Mouse (Mus musculus) stomach, embryonic 16.5 days (tissue): Measurements from ENCODE around the gene Pnp2. TPM values are rescaled to one million over a fixed set of nuclear protein-coding genes. Genes with fewer than 3 reads are reported as not detected.

ENCODE experiments used
- ATAC-seq: fragments of 200-750 bp; cut with Nextera tagmentation; 2 replicates; pipeline ENCODE4 v1.8.0; 2017; ENCODE audit warnings: moderate number of reproducible peaks, moderate TSS enrichment; ENCODE audit not compliant: insufficient read depth, low FRiP score
- H3K27ac ChIP-seq: fragments of 300-500 bp; sonication (generic); 2 replicates; pipeline ENCODE4 v1.5.1; 2014; ENCODE audit warnings: low read length
- H3K27me3 ChIP-seq: fragments of 300-500 bp; sonication (generic); 2 replicates; pipeline ENCODE4 v1.6.1; 2014; ENCODE audit warnings: low read length, control low read depth, mixed read lengths; ENCODE audit not compliant: control insufficient read depth, insufficient read depth
- H3K36me3 ChIP-seq: fragments of 300-500 bp; sonication (generic); 2 replicates; pipeline ENCODE4 v1.6.1; 2014; ENCODE audit warnings: low read length; ENCODE audit not compliant: control insufficient read depth, insufficient read depth
- H3K4me1 ChIP-seq: fragments of 300-500 bp; sonication (generic); 2 replicates; pipeline ENCODE4 v1.6.1; 2014; ENCODE audit warnings: low read length, control low read depth, mixed read lengths; ENCODE audit not compliant: control insufficient read depth, insufficient read depth
- H3K4me2 ChIP-seq: fragments of 300-500 bp; sonication (generic); 2 replicates; pipeline ENCODE4 v1.6.1; 2014; ENCODE audit warnings: low read depth, low read length, mixed read lengths
- H3K4me3 ChIP-seq: fragments of 300-500 bp; sonication (generic); replicated peaks from 2 replicates; pipeline ENCODE4 v1.5.1; 2014; ENCODE audit warnings: mild to moderate bottlenecking, low read length
- H3K9ac ChIP-seq: fragments of 300-500 bp; sonication (generic); 2 replicates; pipeline ENCODE4 v1.6.1; 2014; ENCODE audit warnings: low read length
- H3K9me3 ChIP-seq: fragments of 300-500 bp; sonication (generic); replicated peaks from 2 replicates; pipeline ENCODE4 v1.6.1; 2016; ENCODE audit warnings: low read length, control low read depth; ENCODE audit not compliant: control insufficient read depth
- WGBS: fragments of 180-500 bp; shearing (Covaris S2); extraction: QIAGEN DNeasy Blood & Tissue Kit; methylation state at CpG from one replicate; pipeline ENCODE4 v1.1.7; 2014; 5-methylcytosine and 5-hydroxymethylcytosine counted together
- polyA plus RNA-seq: library from polyadenylated mRNA; unstranded; fragments of >200 nt; fragmentation: Nextera tagmentation; extraction: Ambion mirVana; gene quantifications from 2 replicates; pipeline ENCODE4 v1.2.1, GENCODE M21; 2015

Gene Pnp2
- polyA plus RNA-seq, 1 experiment from 2014 or later, result 1.6 TPM

GRCm38 (mm10) chr14:50981837-50982236 is 26.0 kb downstream of the Pnp2 start:
- no peaks in the 10 kb centered on the region for H3K9me3 ChIP-seq
- no peak overlapping the region for H3K9ac ChIP-seq
- H3K27me3 ChIP-seq, result no peaks in the 10 kb centered on the region
- no peaks in the 10 kb centered on the region for H3K4me1 ChIP-seq
- no peak overlapping the region for H3K27ac ChIP-seq
- no peaks in the 10 kb centered on the region for H3K36me3 ChIP-seq
- ATAC-seq, result no peak
- WGBS, result 59% methylated on average over 5 of the region's 5 CpGs
- H3K4me3 ChIP-seq, result no peak overlapping the region
- no peak overlapping the region for H3K4me2 ChIP-seq

GRCm38 (mm10) chr14:50987668-50988067 is 31.9 kb downstream of the Pnp2 start:
- no peaks in the 10 kb centered on the region for H3K36me3 ChIP-seq
- no peaks in the 10 kb centered on the region for H3K9me3 ChIP-seq
- no peaks in the 10 kb centered on the region for H3K4me1 ChIP-seq
- H3K27ac ChIP-seq, result no peak overlapping the region
- H3K4me3 ChIP-seq, result no peak overlapping the region
- H3K4me2 ChIP-seq, result no peak overlapping the region
- ATAC-seq, result no peak
- 84% methylated on average over 2 of the region's 2 CpGs for WGBS
- no peaks in the 10 kb centered on the region for H3K27me3 ChIP-seq
- H3K9ac ChIP-seq, result no peak overlapping the region

GRCm38 (mm10) chr14:50991037-50991436 is 35.2 kb downstream of the Pnp2 start:
- H3K9ac ChIP-seq, result no peak overlapping the region
- ATAC-seq, result no peak
- no peaks in the 10 kb centered on the region for H3K27me3 ChIP-seq
- no peak overlapping the region for H3K27ac ChIP-seq
- 70% methylated on average over 3 of the region's 3 CpGs for WGBS
- H3K4me1 ChIP-seq, result no peaks in the 10 kb centered on the region
- no peak overlapping the region for H3K4me2 ChIP-seq
- no peaks in the 10 kb centered on the region for H3K9me3 ChIP-seq
- no peaks in the 10 kb centered on the region for H3K36me3 ChIP-seq
- no peak overlapping the region for H3K4me3 ChIP-seq

GRCm38 (mm10) chr14:50997088-50997487 is 41.3 kb downstream of the Pnp2 start:
- Histone ChIP-seq H3K27ac (peak overlapping the region; percentile 43), H3K27me3 (no peaks in the 10 kb centered on the region), H3K9ac (no peak overlapping the region), H3K4me2 (no peak overlapping the region), H3K4me1 (no peaks in the 10 kb centered on the region), H3K4me3 (no peak overlapping the region), H3K36me3 (no peaks in the 10 kb centered on the region), H3K9me3 (no peaks in the 10 kb centered on the region)
- ATAC-seq, result no peak
- WGBS, result 59% methylated on average over 3 of the region's 3 CpGs

GRCm38 (mm10) chr14:50997999-50998666 is 42.3 kb downstream of the Pnp2 start:
- Histone ChIP-seq H3K4me2 (no peak overlapping the region), H3K27me3 (no peaks in the 10 kb centered on the region), H3K9me3 (no peaks in the 10 kb centered on the region), H3K4me1 (no peaks in the 10 kb centered on the region), H3K27ac (no peak overlapping the region), H3K9ac (no peak overlapping the region), H3K4me3 (no peak overlapping the region), H3K36me3 (no peaks in the 10 kb centered on the region)
- WGBS, result 48% methylated on average over 2 of the region's 2 CpGs
- ATAC-seq, result no peak

GRCm38 (mm10) chr14:51007152-51007801 is 51.5 kb downstream of the Pnp2 start, which contains the start of gene Rnase10:
Rnase10 (plus strand) TSS chr14:51007751.
- no peaks in the 10 kb centered on the region for H3K36me3 ChIP-seq
- H3K4me3 ChIP-seq, result no peak within 1 kb of the TSS
- 74% methylated on average over 8 of the region's 8 CpGs for WGBS
- no peaks in the 10 kb centered on the region; the same call in 1 of the 2 replicates for H3K9me3 ChIP-seq
- peak within 1 kb of the TSS; percentile 88 for H3K27ac ChIP-seq
- no peak within 1 kb of the TSS for H3K9ac ChIP-seq
- H3K4me2 ChIP-seq, result peak within 1 kb of the TSS; percentile 16; the same call in 1 of the 2 replicates
- H3K4me1 ChIP-seq, result peaks cover 5% of the 10 kb centered on the region; the same call in 1 of the 2 replicates
- ATAC-seq, result no peak
- H3K27me3 ChIP-seq, result no peaks in the 10 kb centered on the region

GRCm38 (mm10) chr14:51007914-51008713 is 52.3 kb downstream of the Pnp2 start:
- Histone ChIP-seq H3K27ac (peak overlapping the region; percentile 88), H3K4me3 (no peak overlapping the region), H3K4me1 (peaks cover 5% of the 10 kb centered on the region; the same call in 1 of the 2 replicates), H3K9me3 (no peaks in the 10 kb centered on the region; the same call in 1 of the 2 replicates), H3K36me3 (no peaks in the 10 kb centered on the region), H3K9ac (no peak overlapping the region), H3K27me3 (no peaks in the 10 kb centered on the region), H3K4me2 (peak overlapping the region; percentile 16; the same call in 1 of the 2 replicates)
- ATAC-seq, result peak; percentile 87
- WGBS, result 50% methylated on average over 13 of the region's 13 CpGs

GRCm38 (mm10) chr14:51008781-51009180 is 53.0 kb downstream of the Pnp2 start:
- no peaks in the 10 kb centered on the region for H3K27me3 ChIP-seq
- H3K4me3 ChIP-seq, result no peak overlapping the region
- no peaks in the 10 kb centered on the region for H3K36me3 ChIP-seq
- no peaks in the 10 kb centered on the region; the same call in 1 of the 2 replicates for H3K9me3 ChIP-seq
- WGBS, result 63% methylated on average over 4 of the region's 4 CpGs
- no peak for ATAC-seq
- H3K27ac ChIP-seq, result peak overlapping the region; percentile 88
- no peak overlapping the region for H3K4me2 ChIP-seq
- no peak overlapping the region for H3K9ac ChIP-seq
- H3K4me1 ChIP-seq, result peaks cover 5% of the 10 kb centered on the region; the same call in 1 of the 2 replicates
